Mouse (Mus musculus): ENCODE measurements around the gene Memo1. TPM values are rescaled to one million over a fixed set of nuclear protein-coding genes. Genes with fewer than 3 reads are reported as not detected.
"Not testable (repeated sequence)": the region's sequence is repeated elsewhere in the genome, so short reads cannot be mapped to it uniquely, and the experiment has no call there.

The Memo1 gene
- polyA plus RNA-seq, 1 experiment from 2014 or later = 64.0 TPM

DNA sequence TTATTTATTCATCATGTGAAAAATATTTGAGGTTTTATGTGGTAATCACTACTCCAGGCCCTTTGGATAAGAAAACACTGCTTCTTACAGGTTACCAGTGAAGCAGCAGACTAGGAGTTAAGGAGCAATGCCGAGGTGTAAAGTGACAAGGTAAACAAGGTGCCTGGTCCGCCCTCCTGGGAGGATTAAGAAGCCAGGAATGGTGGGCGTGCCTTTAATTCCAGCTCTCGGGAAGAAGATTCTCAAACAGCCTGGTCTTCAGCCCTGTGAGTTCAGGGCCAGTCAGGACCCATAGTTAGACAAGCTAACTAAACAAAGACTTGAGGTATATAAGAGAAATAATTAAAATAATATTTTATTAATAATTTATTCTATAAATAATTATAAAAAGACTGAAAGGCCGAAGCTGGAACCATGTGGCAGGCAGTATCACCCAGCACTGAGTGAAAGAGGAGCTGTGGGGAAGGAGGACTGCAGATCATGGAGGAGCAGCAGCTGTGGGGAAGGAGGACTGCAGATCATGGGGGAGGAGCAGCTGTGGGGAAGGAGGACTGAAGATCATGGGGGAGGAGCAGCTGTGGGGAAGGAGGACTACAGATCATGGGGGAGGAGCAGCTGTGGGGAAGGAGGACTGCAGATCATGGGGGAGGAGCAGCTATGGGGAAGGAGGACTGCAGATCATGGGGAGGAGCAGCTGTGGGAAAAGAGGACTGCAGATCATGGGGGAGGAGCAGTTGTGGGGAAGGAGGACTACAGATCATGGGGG, 86.0 kb downstream of the Memo1 start:
- H3K27me3 ChIP-seq = no peaks in the 10 kb centered on the region
- no peak overlapping the region for H3K4me3 ChIP-seq
- no peaks in the 10 kb centered on the region for H3K4me1 ChIP-seq (replicated peaks)
- H3K27ac ChIP-seq = no peak overlapping the region
- peaks cover 14% of the 10 kb centered on the region for H3K36me3 ChIP-seq
- no peak for ATAC-seq (ENCODE audit: low FRiP score)
- WGBS = 65% methylated on average over 5 of the region's 5 CpGs
- no peak overlapping the region for H3K9ac ChIP-seq
- H3K4me2 ChIP-seq = no peak overlapping the region
- H3K9me3 ChIP-seq = no peaks in the 10 kb centered on the region

DNA sequence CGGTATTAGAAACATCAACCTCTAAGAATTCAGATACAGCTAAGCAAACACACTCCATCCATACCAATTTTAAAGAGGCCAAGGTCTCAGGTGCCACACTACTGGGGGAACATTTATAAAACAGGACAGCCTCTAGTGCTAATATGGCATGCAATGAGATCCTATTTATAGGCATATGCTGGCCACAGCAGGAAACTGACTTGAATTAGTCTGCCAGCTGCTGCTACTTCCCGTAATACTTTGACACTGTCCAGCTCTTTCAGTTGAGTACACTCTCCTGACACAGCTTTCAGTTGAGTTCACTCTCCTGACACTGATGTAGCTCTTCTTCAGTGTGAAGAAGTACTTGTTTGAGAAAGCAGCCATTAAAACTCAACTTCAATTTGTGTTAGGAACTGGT, 99.4 kb downstream of the Memo1 start:
- Histone ChIP-seq H3K9ac (no peak overlapping the region), H3K36me3 (no peaks in the 10 kb centered on the region), H3K4me1 (replicated peaks) (peaks cover 8% of the 10 kb centered on the region; the same call in 1 of the 2 replicates), H3K27me3 (no peaks in the 10 kb centered on the region), H3K27ac (no peak overlapping the region), H3K4me2 (no peak overlapping the region), H3K4me3 (no peak overlapping the region), H3K9me3 (no peaks in the 10 kb centered on the region)
- 44% methylated on average over 2 of the region's 2 CpGs for WGBS
- ATAC-seq (ENCODE audit: low FRiP score) = no peak

DNA sequence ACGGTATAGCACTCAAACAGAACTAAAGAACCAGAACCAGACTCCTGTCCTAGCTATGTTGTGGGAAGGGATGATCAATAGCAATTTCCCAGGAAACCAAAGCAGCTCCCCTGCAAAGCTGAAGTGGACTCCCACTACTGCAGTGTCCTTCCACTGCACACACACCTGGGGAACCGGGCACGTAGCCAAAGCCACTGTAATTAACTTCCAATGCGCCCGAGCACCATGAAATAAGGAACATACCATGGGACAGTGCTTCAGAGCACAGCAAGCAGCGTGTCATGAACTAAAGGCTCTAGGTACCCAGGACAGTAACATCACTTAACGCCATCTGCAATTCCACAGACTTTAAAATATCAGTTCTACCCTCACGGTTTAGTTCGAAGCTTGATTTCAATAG, 100.6 kb downstream of the Memo1 start:
- H3K4me2 ChIP-seq = no peak overlapping the region
- H3K9me3 ChIP-seq = no peaks in the 10 kb centered on the region
- no peak overlapping the region for H3K27ac ChIP-seq
- H3K9ac ChIP-seq = no peak overlapping the region
- no peak for ATAC-seq (ENCODE audit: low FRiP score)
- 70% methylated on average over 9 of the region's 9 CpGs for WGBS
- peaks cover 2% of the 10 kb centered on the region; the same call in 1 of the 2 replicates for H3K36me3 ChIP-seq
- H3K4me3 ChIP-seq = no peak overlapping the region
- no peaks in the 10 kb centered on the region for H3K27me3 ChIP-seq
- peaks cover 8% of the 10 kb centered on the region; the same call in 1 of the 2 replicates for H3K4me1 ChIP-seq (replicated peaks)

DNA sequence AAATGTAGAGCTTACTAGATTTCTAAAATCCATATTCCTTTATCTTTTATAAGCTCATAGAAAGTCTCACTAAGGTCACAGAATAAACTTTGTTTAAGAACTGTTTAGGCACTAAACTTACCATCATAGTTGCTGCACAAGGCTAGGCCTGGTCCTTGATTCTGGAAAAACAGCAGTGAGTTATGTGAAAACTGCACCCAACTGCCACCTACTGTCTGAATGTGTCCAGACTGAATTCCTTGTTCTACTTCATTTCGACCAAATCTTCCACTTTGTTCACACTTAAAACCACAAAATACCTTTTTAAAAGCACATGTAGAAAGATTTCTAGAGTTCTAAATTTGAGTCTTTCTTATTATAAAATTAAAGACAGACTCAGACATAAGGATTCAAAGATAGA, 101.9 kb downstream of the Memo1 start:
- H3K27me3 ChIP-seq = no peaks in the 10 kb centered on the region
- ATAC-seq (ENCODE audit: low FRiP score) = no peak
- no peak overlapping the region for H3K27ac ChIP-seq
- peaks cover 8% of the 10 kb centered on the region; the same call in 1 of the 2 replicates for H3K4me1 ChIP-seq (replicated peaks)
- no peak overlapping the region for H3K4me3 ChIP-seq
- no peak overlapping the region for H3K9ac ChIP-seq
- peaks cover 2% of the 10 kb centered on the region; the same call in 1 of the 2 replicates for H3K36me3 ChIP-seq
- no peak overlapping the region for H3K4me2 ChIP-seq
- 69% methylated on average over 1 of the region's 1 CpGs for WGBS
- no peaks in the 10 kb centered on the region for H3K9me3 ChIP-seq

DNA sequence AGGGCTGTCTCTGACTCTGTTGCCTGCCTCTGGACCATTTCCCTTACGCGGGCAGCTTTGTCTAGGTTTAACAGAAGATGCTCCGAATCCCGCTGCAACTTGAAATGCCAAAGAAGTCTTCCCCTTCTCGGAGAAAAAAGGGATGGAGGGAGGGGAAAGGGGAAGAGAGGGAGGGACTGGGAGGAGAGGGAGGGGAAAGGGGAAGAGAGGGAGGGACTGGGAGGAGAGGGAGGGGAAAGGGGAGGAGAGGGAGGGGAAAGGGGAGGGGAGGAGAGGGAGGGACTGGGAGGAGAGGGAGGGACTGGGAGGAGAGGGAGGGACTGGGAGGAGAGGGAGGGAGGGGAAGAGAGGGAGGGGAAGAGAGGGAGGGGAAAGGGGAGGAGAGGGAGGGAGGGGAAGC, 103.9 kb downstream of the Memo1 start:
- no peak for ATAC-seq (ENCODE audit: low FRiP score)

DNA sequence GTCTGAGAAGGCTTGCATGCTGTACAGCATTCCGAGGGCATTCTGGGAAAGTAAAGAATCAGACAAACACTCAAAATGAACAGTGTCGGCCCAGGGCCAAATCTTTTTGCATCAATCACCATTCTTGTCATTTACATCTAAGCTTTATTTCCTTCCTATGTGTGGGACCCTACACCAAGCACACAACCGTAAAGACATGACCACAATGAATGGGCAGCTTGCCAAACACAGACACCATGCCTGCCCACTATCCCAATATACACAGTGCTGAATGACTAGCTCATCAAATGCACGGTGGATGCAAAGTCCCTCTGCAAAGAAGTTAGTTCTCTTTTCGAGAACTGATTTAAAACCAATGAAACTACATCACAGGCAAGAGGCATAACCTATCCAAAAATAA, 109.1 kb downstream of the Memo1 start:
- Histone ChIP-seq H3K27me3 (no peaks in the 10 kb centered on the region), H3K4me3 (no peak overlapping the region), H3K4me1 (replicated peaks) (0 out of 2 replicates have a peak, but pooled peaks cover 3% of the 10 kb centered on the region), H3K27ac (no peak overlapping the region), H3K36me3 (peaks cover 2% of the 10 kb centered on the region; the same call in 1 of the 2 replicates), H3K4me2 (no peak overlapping the region), H3K9ac (no peak overlapping the region), H3K9me3 (no peaks in the 10 kb centered on the region)
- ATAC-seq (ENCODE audit: low FRiP score) = no peak
- WGBS = 59% methylated on average over 5 of the region's 5 CpGs

More for the DNA sequence above, 103.9 kb downstream of the Memo1 start:
- Histone ChIP-seq H3K27me3 (no peaks in the 10 kb centered on the region), H3K4me1 (replicated peaks) (peaks cover 8% of the 10 kb centered on the region; the same call in 1 of the 2 replicates), H3K9me3 (no peaks in the 10 kb centered on the region), H3K27ac (no peak overlapping the region), H3K36me3 (peaks cover 2% of the 10 kb centered on the region; the same call in 1 of the 2 replicates), H3K4me3 (no peak overlapping the region), H3K4me2 (no peak overlapping the region), H3K9ac (no peak overlapping the region)
- 72% methylated on average over 5 of the region's 5 CpGs for WGBS

DNA sequence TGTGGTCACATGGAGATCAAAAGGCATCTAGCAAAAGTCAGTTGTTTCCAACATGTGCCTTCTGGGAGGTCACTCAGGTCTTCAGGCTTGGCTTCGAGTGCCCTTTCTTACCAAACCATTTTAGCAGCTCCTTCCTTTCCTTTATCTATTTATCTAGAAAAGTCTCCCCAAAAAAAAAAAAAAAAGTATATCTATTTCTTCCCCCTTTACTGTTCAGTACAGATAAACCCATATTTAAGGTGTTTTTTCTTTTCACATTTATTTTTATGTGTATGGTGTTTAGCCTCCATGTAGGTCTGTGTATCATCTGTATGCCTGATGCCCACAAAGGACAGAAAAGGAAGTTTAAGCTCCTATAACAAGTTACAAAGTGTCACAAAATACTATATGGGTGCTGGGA, 110.6 kb downstream of the Memo1 start:
- WGBS = 88% methylated on average over 1 of the region's 1 CpGs

DNA sequence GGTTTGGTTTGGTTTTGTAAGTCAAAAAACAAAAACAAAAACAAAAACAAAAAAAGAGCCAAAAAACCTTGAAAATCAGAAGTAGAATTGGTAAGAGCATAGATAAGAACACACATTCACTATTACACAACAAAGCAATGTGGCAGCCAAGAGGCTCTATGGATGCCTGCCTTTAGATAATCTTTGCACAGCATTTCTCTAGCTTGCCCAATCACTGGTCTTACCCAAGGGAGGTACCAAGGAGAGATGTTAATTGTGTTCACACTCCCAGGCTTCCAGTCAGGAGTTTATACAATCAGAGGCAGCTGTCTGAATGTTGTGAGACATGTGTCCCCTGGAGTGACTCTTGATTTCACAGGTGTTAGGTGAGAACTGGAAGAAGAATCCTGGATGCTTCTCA, 114.4 kb downstream of the Memo1 start:
- Histone ChIP-seq H3K9me3 (no peaks in the 10 kb centered on the region), H3K4me1 (replicated peaks) (0 out of 2 replicates have a peak, but pooled peaks cover 3% of the 10 kb centered on the region), H3K9ac (no peak overlapping the region), H3K27ac (no peak overlapping the region), H3K36me3 (no peaks in the 10 kb centered on the region), H3K4me2 (no peak overlapping the region), H3K27me3 (no peaks in the 10 kb centered on the region), H3K4me3 (no peak overlapping the region)
- no peak for ATAC-seq (ENCODE audit: low FRiP score)

More for the DNA sequence above, 110.6 kb downstream of the Memo1 start:
- H3K36me3 ChIP-seq = no peaks in the 10 kb centered on the region
- H3K4me2 ChIP-seq = no peak overlapping the region
- no peak overlapping the region for H3K4me3 ChIP-seq
- no peak overlapping the region for H3K9ac ChIP-seq
- no peak overlapping the region for H3K27ac ChIP-seq
- no peak for ATAC-seq (ENCODE audit: low FRiP score)
- H3K9me3 ChIP-seq = no peaks in the 10 kb centered on the region
- H3K27me3 ChIP-seq = no peaks in the 10 kb centered on the region
- 0 out of 2 replicates have a peak, but pooled peaks cover 3% of the 10 kb centered on the region for H3K4me1 ChIP-seq (replicated peaks)

DNA sequence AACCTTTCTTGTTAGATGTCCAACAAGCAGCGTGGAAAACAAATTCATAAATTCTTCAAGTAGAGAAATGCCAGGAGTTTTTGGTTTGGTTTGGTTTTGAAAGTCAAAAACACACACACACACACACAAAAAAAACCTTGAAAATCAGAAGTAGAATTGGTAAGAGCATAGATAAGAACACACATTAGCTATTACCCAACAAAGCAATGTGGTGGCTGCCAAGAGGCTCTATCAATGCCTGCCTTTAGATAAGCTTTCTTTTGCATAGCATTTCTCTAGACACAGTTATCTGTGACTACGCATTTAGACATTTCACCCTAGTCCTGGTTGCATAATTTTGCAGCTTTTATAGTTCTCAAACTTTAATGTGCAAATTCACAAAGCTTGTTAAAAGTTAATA, 115.7 kb downstream of the Memo1 start:
- H3K9ac ChIP-seq; H3K4me3 ChIP-seq; ATAC-seq (ENCODE audit: low FRiP score); H3K27ac ChIP-seq; H3K27me3 ChIP-seq; H3K9me3 ChIP-seq; H3K4me1 ChIP-seq (replicated peaks); H3K4me2 ChIP-seq; H3K36me3 ChIP-seq: not testable (repeated sequence)
- 98% methylated on average over 2 of the region's 2 CpGs for WGBS

DNA sequence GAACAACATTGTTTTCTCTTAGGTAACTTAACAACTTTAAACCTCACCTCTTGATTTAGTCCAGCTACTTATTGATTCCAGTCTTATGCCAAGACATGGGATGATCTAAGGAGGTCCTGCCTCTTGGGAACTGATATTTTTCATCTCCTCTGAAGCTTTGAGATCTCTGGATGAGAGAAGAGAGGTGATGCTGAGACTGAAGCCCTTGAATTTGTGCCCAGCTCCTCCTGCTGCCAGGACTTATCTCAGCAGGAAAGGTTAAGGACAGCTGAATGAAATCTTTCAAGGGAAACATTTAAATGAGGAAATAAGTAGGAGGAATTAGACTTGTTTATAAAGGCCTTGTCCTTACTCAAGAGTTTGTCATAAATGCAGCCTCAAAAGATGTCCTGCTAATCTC, 121.6 kb downstream of the Memo1 start:
- H3K4me3 ChIP-seq = no peak overlapping the region
- H3K4me2 ChIP-seq = no peak overlapping the region
- H3K36me3 ChIP-seq = no peaks in the 10 kb centered on the region
- no peak for ATAC-seq (ENCODE audit: low FRiP score)
- H3K9me3 ChIP-seq = no peaks in the 10 kb centered on the region
- H3K9ac ChIP-seq = no peak overlapping the region
- no peak overlapping the region for H3K27ac ChIP-seq
- H3K4me1 ChIP-seq (replicated peaks) = no peaks in the 10 kb centered on the region
- no peaks in the 10 kb centered on the region for H3K27me3 ChIP-seq

DNA sequence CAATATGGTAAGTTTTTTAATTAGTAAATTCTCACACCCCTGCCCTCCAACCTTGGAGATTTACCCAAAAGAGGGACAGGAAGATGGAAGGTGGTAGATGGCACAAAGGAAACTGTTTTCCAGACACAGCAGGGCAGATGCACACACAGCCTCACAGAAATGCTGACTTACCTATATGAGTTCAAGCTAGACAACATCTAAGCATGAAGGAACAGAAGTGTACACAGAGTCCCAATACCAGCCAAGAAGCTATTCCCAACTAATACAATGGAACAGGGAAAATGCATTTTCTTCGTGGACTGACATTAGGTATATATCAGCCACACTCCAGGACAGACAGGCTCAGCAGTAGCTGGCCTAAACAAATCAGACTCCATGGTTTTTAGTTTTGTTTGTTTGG, 122.5 kb downstream of the Memo1 start:
- ATAC-seq (ENCODE audit: low FRiP score) = no peak
- Histone ChIP-seq H3K27ac (no peak overlapping the region), H3K27me3 (no peaks in the 10 kb centered on the region), H3K9ac (no peak overlapping the region), H3K4me3 (no peak overlapping the region), H3K4me2 (no peak overlapping the region), H3K4me1 (replicated peaks) (no peaks in the 10 kb centered on the region), H3K36me3 (no peaks in the 10 kb centered on the region), H3K9me3 (no peaks in the 10 kb centered on the region)
- 82% methylated on average over 1 of the region's 1 CpGs for WGBS

DNA sequence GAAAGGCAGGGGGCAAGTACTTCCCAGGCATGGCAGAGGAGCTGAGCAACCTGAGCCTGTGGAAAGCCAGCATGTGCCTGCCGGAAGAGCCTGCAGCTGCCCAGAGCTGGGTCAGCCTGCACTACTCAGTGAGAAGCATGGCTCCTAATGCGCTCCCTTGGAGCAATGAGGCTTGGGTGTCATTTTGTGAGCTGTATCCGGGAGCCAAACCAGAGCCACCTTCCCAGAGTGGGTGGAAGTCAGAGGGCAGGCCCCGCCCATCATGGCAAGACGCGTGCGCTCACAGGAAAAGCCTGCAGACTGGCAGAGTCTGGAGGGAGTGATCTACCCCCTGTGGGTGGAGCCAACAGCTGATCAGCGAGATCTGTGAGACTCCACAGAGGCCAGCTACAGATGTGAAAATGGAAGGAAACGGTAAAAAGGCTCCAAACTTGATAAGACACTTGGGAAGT, 135.9 kb downstream of the Memo1 start:
- H3K4me1 ChIP-seq (replicated peaks) = peaks cover 4% of the 10 kb centered on the region; the same call in 1 of the 2 replicates
- H3K4me3 ChIP-seq = peak overlapping the region; percentile 41
- no peaks in the 10 kb centered on the region for H3K9me3 ChIP-seq
- no peaks in the 10 kb centered on the region for H3K27me3 ChIP-seq
- 1% methylated on average over 9 of the region's 9 CpGs for WGBS
- no peak overlapping the region for H3K27ac ChIP-seq
- peak; percentile 94 for ATAC-seq (ENCODE audit: low FRiP score)
- peak overlapping the region; percentile 66 for H3K9ac ChIP-seq
- H3K4me2 ChIP-seq = peak overlapping the region; percentile 56
- H3K36me3 ChIP-seq = no peaks in the 10 kb centered on the region

DNA sequence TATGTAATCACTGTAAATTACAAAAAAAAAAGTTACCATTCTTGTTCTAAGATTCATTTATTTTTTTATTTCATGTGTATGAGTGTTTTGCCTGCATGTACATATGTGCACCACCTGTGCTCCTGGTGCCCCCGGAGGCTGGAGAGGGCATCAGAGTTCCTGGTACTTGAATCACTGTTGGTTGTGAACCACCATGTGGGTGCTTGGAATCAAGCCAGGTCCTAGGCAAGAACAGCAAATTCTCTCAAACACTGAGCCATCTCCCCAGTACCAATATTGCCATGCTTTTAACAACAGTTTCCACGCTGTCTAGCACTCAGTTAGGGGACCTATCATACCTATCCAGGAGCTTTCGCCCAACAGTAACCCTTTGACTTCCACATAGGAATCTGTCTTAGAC, 137.2 kb downstream of the Memo1 start:
- no peaks in the 10 kb centered on the region for H3K9me3 ChIP-seq
- H3K27ac ChIP-seq = no peak overlapping the region
- no peaks in the 10 kb centered on the region for H3K27me3 ChIP-seq
- H3K4me2 ChIP-seq = no peak overlapping the region
- H3K36me3 ChIP-seq = no peaks in the 10 kb centered on the region
- no peak overlapping the region for H3K4me3 ChIP-seq
- ATAC-seq (ENCODE audit: low FRiP score) = no peak
- peaks cover 4% of the 10 kb centered on the region; the same call in 1 of the 2 replicates for H3K4me1 ChIP-seq (replicated peaks)
- no peak overlapping the region for H3K9ac ChIP-seq
- WGBS = 89% methylated on average over 3 of the region's 3 CpGs

All from hindbrain, embryonic 13.5 days (tissue).